Mouse (Mus musculus) stomach, adult 2 months (tissue): ENCODE data around the gene Stam. TPM values are rescaled to one million over a fixed set of nuclear protein-coding genes. Genes with fewer than 3 reads are reported as not detected.

Experiments used
- polyA plus RNA-seq: library from polyadenylated mRNA; depleted of rRNA; stranded (reverse); fragments of >200 nt; gene quantifications from 2 replicates; pipeline ENCODE4 v1.2.3, GENCODE M21; 2012; rRNA removed

Gene Stam
- polyA plus RNA-seq, result 8.0 and 12.2 TPM in 2 replicates

DNA sequence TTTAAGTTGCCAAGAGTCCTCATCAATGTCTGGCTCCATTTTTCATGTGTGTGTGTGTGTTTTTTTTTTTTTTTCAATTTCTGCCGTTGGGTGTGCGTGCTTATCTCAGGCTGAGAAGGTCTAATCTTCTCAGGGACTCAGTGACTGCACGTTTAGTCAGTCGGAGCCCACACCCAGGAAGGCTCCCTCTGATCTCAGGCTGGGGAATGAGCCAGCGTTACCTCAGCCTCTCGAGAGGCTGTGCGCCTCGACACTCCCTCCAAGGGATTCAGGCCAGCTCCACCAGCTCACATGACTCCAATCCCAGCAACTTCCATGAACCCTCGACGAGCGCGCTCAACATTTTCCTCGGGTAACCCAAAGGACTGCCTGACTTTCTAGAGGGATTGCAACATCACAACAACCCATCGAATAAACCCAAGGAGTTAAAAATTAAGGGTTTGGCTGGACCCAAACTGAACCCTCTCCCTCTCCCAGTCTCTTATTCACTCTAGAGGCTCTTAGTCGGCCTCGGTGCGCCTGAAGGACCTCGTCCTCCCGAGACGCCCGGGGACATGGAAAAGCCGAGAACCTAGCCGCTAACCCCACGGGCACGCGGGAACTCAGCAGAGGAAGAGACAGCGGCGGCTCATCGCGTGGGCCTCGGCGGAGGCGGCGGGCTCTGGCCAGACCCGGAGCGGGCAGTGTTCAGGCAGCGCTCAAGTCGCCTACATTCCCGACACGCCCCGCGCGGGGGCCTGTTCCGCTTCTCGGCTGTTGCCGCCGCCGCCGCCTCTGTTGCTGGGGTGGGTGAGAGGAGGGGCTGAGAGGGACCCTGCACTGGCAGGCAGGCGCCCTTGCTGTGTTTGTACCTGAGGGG is at the start of gene Stam:
Gene Stam, plus strand, starts transcription at position 737 of the 859 bp plus-strand sequence.

DNA sequence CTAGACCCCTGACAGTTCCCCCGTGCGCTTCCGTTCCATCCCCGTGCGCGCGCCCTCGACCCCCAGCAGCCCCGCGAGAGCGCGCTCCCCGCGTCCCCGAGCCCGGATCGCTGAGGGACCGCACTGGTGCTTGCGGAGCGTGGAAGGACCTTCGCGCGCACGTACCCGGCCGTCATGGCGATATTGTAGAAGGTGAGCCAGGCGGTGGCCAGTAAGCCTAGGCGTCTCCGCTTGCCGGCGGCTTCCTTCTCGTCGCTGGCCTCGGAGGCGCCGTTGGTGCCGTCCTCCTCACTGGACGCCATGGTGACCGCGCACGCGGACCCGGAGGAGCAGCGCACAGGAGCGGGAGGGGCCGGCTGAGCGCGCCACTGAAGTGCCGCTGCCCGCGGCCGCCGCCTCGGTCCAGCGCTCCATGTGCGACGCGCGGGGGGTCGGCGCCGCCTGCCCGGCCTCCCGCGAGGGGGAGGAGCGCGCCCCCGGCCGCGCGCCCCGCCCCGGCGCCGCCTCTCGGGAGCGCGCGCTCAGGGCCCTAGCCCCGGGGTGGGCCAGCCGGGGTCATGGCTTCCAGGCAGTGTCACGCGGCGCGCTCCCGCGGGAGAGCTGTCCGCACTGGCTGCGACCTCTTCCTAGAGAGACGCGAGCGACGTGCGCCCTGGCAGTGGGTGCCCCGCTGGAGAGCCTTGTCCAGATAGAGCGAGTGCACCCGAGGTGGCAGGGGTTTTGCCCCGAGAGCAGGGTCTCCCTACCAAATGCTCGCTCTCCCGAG is 18.1 kb upstream of the Stam start, which contains the start of gene Hacd1:
Gene Hacd1, minus strand, starts transcription at position 570 of the 766 bp plus-strand sequence.

DNA sequence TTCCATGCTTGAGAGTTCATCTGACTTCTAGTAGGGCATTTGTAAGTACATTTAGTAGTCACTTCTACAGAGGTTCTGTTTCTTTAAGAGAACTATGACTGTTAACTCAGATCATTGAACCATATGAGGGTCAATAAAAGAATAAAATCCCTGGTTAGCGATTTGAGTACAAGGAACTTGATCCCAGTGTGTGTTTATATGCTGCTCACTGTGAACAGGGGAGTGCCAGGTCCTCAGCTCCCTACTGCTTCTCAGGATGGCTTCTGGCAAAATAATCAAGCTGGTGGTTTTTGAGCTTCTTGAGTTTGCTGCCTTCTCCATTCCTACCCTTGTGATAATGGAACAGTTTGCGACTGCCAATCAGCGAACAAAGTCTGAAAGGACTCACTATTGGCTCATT is 100.4 kb downstream of the Stam start, which contains the start of gene Tmem236:
Gene Tmem236, plus strand, starts transcription at position 190 of the 400 bp plus-strand sequence.

Other genes with a start within 250 kb of the Stam start
- gene Hacd1, start 18.0 kb upstream of the Stam start, polyA plus RNA-seq, result 17.7 and 59.3 TPM in 2 replicates
- gene Tmem236, start 100.4 kb downstream of the Stam start, polyA plus RNA-seq, result not detected in 2 replicates
- 0.15 and 0.31 TPM in 2 replicates for gene Mrc1, start 155.3 kb downstream of the Stam start, polyA plus RNA-seq